Mouse (Mus musculus): ENCODE results near the gene Arhgef17.

The Arhgef17 gene

DNA sequence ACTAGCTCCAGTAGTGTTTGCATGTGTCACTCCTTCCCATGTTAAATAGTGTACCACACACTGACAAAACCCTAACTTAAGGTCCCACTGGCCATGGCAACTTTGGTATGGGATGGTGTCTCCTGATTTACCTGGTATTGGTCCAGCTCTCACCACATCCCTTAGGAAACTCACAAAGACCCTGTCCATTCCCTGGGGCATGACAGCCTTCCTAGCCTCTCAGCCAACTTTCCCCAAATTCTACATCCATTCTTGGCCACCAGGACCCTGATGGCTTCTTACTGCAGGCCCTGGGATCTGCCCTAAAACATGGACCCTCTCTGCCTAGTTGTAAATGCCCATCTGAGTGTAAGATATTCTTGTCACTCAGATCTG is 86.9 kb downstream of the Arhgef17 start:
- no peak for DNase-seq (ENCODE audit: low spot score)

GRCm38 (mm10) chr7:100844385-100845025 is 87.4 kb downstream of the Arhgef17 start:
- no peak for DNase-seq (ENCODE audit: low spot score)

- no peak for DNase-seq (ENCODE audit: low spot score)
Observed at GRCm38 (mm10) chr7:100843866-100844265, 88.0 kb downstream of the Arhgef17 start.

DNA sequence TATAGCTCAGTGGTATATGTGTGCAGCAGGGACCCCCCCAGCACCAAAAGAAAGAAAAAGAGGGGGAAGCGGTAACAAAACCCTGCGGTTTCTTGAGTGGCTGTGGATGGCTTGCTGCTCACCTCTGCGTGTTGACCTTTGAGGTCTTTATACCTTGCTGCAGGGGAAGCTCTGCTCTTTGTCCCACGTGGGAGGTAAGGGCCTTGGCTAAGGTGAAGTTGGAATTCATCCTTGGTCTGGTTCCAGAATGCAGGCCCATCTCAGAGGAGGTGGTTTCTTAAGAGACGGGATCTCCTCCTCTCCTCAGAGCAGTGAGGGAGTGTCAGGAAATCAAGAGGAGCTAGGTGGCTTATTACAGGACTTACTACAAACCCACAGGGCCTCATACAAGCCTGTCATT is 89.7 kb downstream of the Arhgef17 start:
- DNase-seq (ENCODE audit: low spot score): no peak

GRCm38 (mm10) chr7:100841608-100842007 is 90.3 kb downstream of the Arhgef17 start:
- no peak for DNase-seq (ENCODE audit: low spot score)

GRCm38 (mm10) chr7:100840906-100841305 is 91.0 kb downstream of the Arhgef17 start:
- no peak for DNase-seq (ENCODE audit: low spot score)

DNA sequence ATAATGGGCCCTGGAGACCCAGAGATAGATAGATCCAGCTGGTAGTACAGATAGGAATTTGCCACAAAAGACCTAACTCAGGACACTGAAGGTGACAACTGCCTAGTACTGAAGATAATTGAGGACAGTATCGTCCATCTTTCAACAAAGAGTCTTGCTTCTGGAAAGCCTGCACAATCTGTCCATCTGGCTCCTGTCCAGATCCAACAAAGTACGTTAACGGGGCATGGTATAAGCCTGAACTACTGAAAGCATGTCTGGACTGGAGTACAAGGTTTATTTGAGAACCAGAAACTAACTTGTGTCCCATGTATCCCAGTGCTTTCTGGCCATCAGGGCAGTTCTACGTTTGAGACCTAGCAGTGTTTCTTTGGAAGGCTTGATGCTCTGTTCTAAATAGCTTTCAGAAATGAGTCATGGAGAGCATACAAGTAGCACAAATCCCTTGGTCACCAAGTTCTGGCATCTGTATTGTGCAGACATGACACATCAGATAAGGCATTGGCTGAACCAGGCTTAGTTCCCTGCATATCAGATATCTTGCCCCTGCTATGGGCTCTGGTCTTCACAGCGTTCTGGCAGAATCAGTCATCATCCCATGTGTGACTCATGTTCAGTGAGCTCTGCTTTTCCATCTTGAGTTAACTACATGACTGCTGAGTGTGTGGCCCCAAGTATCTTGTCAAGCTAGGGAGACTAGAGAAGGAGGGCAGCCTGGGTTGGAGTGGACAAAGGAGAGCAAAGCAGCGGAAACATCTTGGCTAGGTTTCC is 92.1 kb downstream of the Arhgef17 start:
- DNase-seq (ENCODE audit: low spot score): no peak

DNA sequence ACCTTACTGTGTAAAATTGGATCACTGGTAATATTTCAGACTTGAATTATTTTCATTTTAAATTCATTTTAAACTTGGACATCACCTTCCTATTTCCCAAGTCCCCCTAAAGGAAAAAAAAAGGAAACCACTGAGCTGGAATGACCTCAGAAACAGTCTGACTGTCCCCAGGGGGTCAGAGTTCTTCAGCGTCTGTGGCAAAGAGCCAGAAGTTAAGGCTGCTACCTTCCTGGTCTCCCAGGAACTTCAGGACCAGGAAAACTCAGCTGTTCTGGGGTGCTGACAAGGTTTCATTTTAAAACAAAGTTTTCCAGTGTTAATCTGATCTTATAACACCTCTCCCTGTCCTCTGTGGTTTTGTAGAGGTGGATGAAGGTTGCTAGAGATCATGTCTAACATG is 94.2 kb downstream of the Arhgef17 start:
- no peak for DNase-seq (ENCODE audit: low spot score)

- DNase-seq (ENCODE audit: low spot score): no peak
Observed at GRCm38 (mm10) chr7:100836657-100837056, 95.2 kb downstream of the Arhgef17 start.

GRCm38 (mm10) chr7:100835711-100836110 is 96.2 kb downstream of the Arhgef17 start:
- DNase-seq (ENCODE audit: low spot score): no peak

GRCm38 (mm10) chr7:100835168-100835567 is 96.7 kb downstream of the Arhgef17 start:
- DNase-seq (ENCODE audit: low spot score): no peak

GRCm38 (mm10) chr7:100833859-100834258 is 98.0 kb downstream of the Arhgef17 start:
- DNase-seq (ENCODE audit: low spot score): no peak

GRCm38 (mm10) chr7:100828549-100828948 is 103.4 kb downstream of the Arhgef17 start:
- no peak for DNase-seq (ENCODE audit: low spot score)

DNA sequence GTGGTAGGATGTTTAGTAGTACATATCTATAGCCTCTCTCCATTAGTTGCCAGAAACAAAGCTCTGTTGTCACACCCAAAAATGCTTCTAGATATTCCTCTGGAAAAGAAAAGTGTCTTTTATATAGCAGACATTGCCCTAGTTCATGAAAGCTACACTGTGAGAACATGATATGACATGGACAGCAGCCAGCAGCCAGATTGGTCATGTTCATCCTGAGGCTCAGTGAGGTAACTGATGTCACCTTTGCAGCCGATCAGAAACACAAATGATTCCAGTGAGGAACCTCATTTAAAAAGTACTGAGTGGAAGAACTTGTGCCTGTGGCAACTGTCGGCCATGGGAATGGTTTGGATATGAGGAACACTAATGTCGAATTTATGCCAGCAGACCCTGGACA is 107.2 kb downstream of the Arhgef17 start:
- no peak for DNase-seq (ENCODE audit: low spot score)
